Mouse (Mus musculus): Measurements from ENCODE around the gene Il4.
"Not testable (repeated sequence)": the region's sequence is repeated elsewhere in the genome, so short reads cannot be mapped to it uniquely, and the experiment has no call there.

The Il4 gene

GRCm38 (mm10) chr11:53559980-53560379 lies 58.5 kb downstream of the Il4 start:
- not testable (repeated sequence) for DNase-seq

GRCm38 (mm10) chr11:53557992-53558391 lies 60.5 kb downstream of the Il4 start:
- DNase-seq = not testable (repeated sequence)

- not testable (repeated sequence) for DNase-seq
Observed at GRCm38 (mm10) chr11:53556529-53556928, 61.9 kb downstream of the Il4 start.
